Mouse (Mus musculus): ENCODE data around the gene Arvcf.

GRCm38 (mm10) chr16:18388583-18389435, 40.8 kb downstream of the Arvcf start:
- no peak for TF ChIP-seq CTCF (IDR thresholded peaks at IDR 0.05; ENCODE audit: extremely low read depth, insufficient read length, insufficient replicate concordance, low read depth, low read length)
- no peak for TF ChIP-seq POLR2A (IDR thresholded peaks at IDR 0.05; ENCODE audit: low read depth, low read length)

Measured in small intestine, adult 2 months (tissue).